Mouse (Mus musculus) layer of hippocampus, adult 8-10 months (tissue): ENCODE results near the gene Gm6763. TPM values are rescaled to one million over a fixed set of nuclear protein-coding genes. Genes with fewer than 3 reads are reported as not detected.
"Not testable (repeated sequence)": the region's sequence is repeated elsewhere in the genome, so short reads cannot be mapped to it uniquely, and the experiment has no call there.

ENCODE experiments used
- DNase-seq, 2 experiments: peaks; one replicate each; pipeline ENCODE4 v3.0.0; 2022; ENCODE audit warnings: low spot score in 2 of 2
- total RNA-seq, 4 experiments: library from RNA; stranded (reverse); gene quantifications; 2 replicates each; pipeline ENCODE4 v1.2.4; 2022

Gm6763 gene
- not detected for total RNA-seq

DNA sequence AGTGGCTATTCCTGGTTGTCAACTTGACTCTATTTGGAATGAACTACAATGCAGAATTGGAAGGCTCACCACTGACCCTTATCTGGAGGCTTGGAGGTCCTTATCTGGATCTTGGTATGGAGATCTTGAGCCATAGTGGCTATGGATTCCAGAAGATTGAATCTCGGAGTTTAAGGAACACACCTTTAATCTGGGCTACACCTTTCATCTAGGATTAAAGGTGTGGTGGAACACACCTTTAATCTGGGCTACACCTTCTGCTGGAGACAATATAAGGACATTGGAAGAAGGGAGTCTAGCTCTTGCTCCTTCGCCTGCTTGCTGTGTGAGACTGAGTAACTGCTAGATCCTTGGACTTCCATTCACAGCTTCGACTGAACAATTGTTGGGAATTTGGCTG is at the start of gene Gm6763:
Gene Gm6763, plus strand, starts transcription at position 301 of the 400 bp plus-strand sequence.
- not testable (repeated sequence) for DNase-seq

DNA sequence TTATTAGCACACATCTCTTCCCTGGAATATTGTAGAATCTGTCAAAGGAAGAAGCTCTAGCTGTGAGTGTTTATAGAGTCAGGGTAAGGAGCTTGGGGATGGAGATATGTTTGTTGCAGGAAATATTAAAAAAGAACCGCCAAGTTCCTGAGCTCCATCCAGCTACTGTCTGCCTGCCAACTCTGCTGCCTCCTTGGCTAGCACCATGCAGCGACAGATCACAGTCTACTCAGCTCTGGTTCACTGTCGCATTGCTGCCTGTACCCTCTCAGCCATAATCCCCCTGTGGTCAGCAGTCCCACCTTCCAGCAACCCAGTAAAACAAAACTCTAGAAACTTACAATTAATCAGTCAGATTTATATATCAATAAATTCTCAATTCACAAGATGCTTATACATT is 41.3 kb upstream of the Gm6763 start:
- DNase-seq = no peak

DNA sequence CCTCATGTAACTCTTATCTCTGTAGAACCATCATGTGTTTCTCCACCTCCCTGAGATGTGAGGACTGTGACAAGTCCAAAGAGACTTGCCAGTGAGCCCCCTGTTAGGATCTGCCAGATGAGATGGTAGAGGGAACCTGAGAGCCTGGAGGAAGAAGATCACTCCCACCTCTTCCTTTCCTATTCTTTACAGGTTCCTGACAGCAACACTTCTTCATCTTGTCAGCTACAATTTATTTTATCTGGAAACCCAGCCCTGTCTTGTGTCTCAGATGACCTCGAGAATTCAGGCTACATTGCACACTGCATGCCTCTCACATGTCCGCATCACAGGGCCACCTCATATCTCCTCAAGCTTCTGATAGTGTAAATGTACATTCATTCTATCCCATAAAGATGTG is 33.0 kb upstream of the Gm6763 start:
- no peak for DNase-seq

DNA sequence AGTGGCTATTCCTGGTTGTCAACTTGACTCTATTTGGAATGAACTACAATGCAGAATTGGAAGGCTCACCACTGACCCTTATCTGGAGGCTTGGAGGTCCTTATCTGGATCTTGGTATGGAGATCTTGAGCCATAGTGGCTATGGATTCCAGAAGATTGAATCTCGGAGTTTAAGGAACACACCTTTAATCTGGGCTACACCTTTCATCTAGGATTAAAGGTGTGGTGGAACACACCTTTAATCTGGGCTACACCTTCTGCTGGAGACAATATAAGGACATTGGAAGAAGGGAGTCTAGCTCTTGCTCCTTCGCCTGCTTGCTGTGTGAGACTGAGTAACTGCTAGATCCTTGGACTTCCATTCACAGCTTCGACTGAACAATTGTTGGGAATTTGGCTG is 8.6 kb upstream of the Gm6763 start, which contains the start of gene Gm21293:
Gene Gm21293, plus strand, starts transcription at position 301 of the 400 bp plus-strand sequence.
- DNase-seq = not testable (repeated sequence)

DNA sequence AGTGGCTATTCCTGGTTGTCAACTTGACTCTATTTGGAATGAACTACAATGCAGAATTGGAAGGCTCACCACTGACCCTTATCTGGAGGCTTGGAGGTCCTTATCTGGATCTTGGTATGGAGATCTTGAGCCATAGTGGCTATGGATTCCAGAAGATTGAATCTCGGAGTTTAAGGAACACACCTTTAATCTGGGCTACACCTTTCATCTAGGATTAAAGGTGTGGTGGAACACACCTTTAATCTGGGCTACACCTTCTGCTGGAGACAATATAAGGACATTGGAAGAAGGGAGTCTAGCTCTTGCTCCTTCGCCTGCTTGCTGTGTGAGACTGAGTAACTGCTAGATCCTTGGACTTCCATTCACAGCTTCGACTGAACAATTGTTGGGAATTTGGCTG is 8.4 kb downstream of the Gm6763 start, which contains the start of gene Gm8764:
Gene Gm8764, plus strand, starts transcription at position 301 of the 400 bp plus-strand sequence.
- not testable (repeated sequence) for DNase-seq

DNA sequence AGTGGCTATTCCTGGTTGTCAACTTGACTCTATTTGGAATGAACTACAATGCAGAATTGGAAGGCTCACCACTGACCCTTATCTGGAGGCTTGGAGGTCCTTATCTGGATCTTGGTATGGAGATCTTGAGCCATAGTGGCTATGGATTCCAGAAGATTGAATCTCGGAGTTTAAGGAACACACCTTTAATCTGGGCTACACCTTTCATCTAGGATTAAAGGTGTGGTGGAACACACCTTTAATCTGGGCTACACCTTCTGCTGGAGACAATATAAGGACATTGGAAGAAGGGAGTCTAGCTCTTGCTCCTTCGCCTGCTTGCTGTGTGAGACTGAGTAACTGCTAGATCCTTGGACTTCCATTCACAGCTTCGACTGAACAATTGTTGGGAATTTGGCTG is 16.9 kb downstream of the Gm6763 start, which contains the start of gene Gm21304:
Gene Gm21304, plus strand, starts transcription at position 301 of the 400 bp plus-strand sequence.
- DNase-seq = not testable (repeated sequence)

DNA sequence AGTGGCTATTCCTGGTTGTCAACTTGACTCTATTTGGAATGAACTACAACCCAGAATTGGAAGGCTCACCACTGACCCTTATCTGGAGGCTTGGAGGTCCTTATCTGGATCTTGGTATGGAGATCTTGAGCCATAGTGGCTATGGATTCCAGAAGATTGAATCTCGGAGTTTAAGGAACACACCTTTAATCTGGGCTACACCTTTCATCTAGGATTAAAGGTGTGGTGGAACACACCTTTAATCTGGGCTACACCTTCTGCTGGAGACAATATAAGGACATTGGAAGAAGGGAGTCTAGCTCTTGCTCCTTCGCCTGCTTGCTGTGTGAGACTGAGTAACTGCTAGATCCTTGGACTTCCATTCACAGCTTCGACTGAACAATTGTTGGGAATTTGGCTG is 25.4 kb downstream of the Gm6763 start, which contains the start of gene Gm21312:
Gene Gm21312, plus strand, starts transcription at position 301 of the 400 bp plus-strand sequence.
- DNase-seq = not testable (repeated sequence)

DNA sequence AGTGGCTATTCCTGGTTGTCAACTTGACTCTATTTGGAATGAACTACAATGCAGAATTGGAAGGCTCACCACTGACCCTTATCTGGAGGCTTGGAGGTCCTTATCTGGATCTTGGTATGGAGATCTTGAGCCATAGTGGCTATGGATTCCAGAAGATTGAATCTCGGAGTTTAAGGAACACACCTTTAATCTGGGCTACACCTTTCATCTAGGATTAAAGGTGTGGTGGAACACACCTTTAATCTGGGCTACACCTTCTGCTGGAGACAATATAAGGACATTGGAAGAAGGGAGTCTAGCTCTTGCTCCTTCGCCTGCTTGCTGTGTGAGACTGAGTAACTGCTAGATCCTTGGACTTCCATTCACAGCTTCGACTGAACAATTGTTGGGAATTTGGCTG is 33.9 kb downstream of the Gm6763 start, which contains the start of gene Gm20765:
Gene Gm20765, plus strand, starts transcription at position 301 of the 400 bp plus-strand sequence.
- DNase-seq = not testable (repeated sequence)

DNA sequence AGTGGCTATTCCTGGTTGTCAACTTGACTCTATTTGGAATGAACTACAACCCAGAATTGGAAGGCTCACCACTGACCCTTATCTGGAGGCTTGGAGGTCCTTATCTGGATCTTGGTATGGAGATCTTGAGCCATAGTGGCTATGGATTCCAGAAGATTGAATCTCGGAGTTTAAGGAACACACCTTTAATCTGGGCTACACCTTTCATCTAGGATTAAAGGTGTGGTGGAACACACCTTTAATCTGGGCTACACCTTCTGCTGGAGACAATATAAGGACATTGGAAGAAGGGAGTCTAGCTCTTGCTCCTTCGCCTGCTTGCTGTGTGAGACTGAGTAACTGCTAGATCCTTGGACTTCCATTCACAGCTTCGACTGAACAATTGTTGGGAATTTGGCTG is 42.4 kb downstream of the Gm6763 start, which contains the start of gene Gm4340:
Gene Gm4340, plus strand, starts transcription at position 301 of the 400 bp plus-strand sequence.
- DNase-seq = not testable (repeated sequence)

Other genes starting within 250 kb of the Gm6763 start
- not detected for gene Gm21293, start 8.5 kb upstream of the Gm6763 start, total RNA-seq
- not detected for gene Gm8764, start 8.5 kb downstream of the Gm6763 start, total RNA-seq
- gene Gm21304, start 17.0 kb downstream of the Gm6763 start, total RNA-seq = not detected
- gene Gm21312, start 25.5 kb downstream of the Gm6763 start, total RNA-seq = not detected
- not detected for gene Gm20765, start 34.0 kb downstream of the Gm6763 start, total RNA-seq
- not detected for gene Gm4340, start 42.5 kb downstream of the Gm6763 start, total RNA-seq